26 mouse cellular contexts compared by ENCODE assay signal in the genomic region with DNA sequence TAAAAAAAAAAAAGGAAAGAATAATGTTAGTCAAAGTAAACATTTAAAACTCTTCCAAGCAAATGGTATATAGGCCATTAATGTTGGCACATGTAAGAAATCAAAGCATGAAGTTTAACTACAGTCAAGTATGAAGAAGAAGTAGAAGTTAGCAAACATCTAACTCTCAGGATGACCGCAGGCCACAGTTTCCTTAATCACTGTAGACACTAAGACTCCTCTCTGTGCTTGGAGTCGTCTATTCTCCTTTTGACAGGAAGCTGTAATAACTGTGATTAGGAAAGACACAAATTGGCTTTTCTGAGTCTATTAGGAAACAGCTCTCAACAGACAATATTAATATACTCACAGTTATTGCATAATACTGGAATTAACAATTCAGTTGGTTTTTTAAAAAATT.
DNase-seq lines count a peak whose midpoint lies in the region; ATAC-seq and TF ChIP-seq lines count a peak whose summit lies in the region.
"Had no signal": no experiment of that assay in that cellular context is flagged by ENCODE, and none has a peak within 500 bp of the region (broad histone marks: within the 10 kb centered on the region; RNA-seq: fewer than 3 reads in every experiment).

No protein-coding gene starts in this region.

- no peak for TF ChIP-seq CTCF in liver, postnatal 0 days (IDR thresholded peaks at IDR 0.05; ENCODE audit: low read depth)

- no peaks in the 10 kb centered on the region for H3K9me3 ChIP-seq in liver, postnatal 0 days (ENCODE audit: low read length)
- H3K9me3 ChIP-seq: heart, embryonic 10.5 days; hindbrain, embryonic 10.5 days; intestine, embryonic 15.5 days; limb, embryonic 12.5 days; lung, embryonic 15.5 days; megakaryocyte, embryonic 14.5 days; neural tube, embryonic 13.5 days had no signal

- 63% methylated on average over 2 of the region's 2 CpGs for WGBS in liver, postnatal 0 days (ENCODE audit: insufficient replicate concordance)

- peak; percentile 18 for DNase-seq in lung, postnatal 25 days (ENCODE audit: low spot score)
- no peak for DNase-seq in lung, adult 18-20 months
- peak; percentile 16 for DNase-seq in fat pad, adult 2 months (ENCODE audit: extremely low read depth, low read depth, low spot score)
- DNase-seq in liver, postnatal 0 days: no peak
- DNase-seq in cerebellum, adult 8-10 months: no peak
- DNase-seq in gastrocnemius, adult 18-20 months (ENCODE audit: low spot score): no peak
- DNase-seq in layer of hippocampus, adult 9-10 months (ENCODE audit: low spot score): no peak
- DNase-seq: adrenal gland, postnatal 14 days; cerebellum, adult 9-11 months; forebrain, postnatal 0 days; gastrocnemius, postnatal 36 days; kidney, adult 8-10 months; kidney, postnatal 10 days; midbrain, embryonic 14.5 days; thymus, adult 2 months; thymus, postnatal 4 days had no signal

- H3K9ac ChIP-seq in liver, postnatal 0 days (replicated peaks): no peak overlapping the region
- H3K9ac ChIP-seq: forebrain, postnatal 0 days; intestine, embryonic 15.5 days; limb, embryonic 12.5 days; lung, embryonic 15.5 days; neural tube, embryonic 13.5 days had no signal

- no peak overlapping the region for H3K4me3 ChIP-seq in liver, postnatal 0 days (ENCODE audit: low read depth, low read length)
- H3K4me3 ChIP-seq: heart, embryonic 10.5 days; hindbrain, embryonic 10.5 days; intestine, embryonic 15.5 days; limb, embryonic 12.5 days; lung, embryonic 15.5 days; megakaryocyte, embryonic 14.5 days; myocyte; neural tube, embryonic 13.5 days had no signal

- H3K27me3 ChIP-seq in liver, postnatal 0 days (ENCODE audit: insufficient read depth, low read length): no peaks in the 10 kb centered on the region
- H3K27me3 ChIP-seq: intestine, embryonic 15.5 days; limb, embryonic 12.5 days; lung, embryonic 15.5 days; megakaryocyte, embryonic 14.5 days; neural tube, embryonic 13.5 days had no signal

- peak; percentile 73 for ATAC-seq in liver, postnatal 0 days
- ATAC-seq: activated CD4-positive, CD25-positive, alpha-beta regulatory T cell, adult 4 months; forebrain, postnatal 0 days; hindbrain, embryonic 16.5 days; intestine, embryonic 15.5 days had no signal

- H3K36me3 ChIP-seq in liver, postnatal 0 days (replicated peaks; ENCODE audit: insufficient read depth, low read length): peaks cover 68% of the 10 kb centered on the region

- no peak overlapping the region for H3K4me2 ChIP-seq in liver, postnatal 0 days (ENCODE audit: low read depth, low read length)
- H3K4me2 ChIP-seq: intestine, embryonic 15.5 days; limb, embryonic 12.5 days; lung, embryonic 15.5 days; neural tube, embryonic 13.5 days had no signal

- H3K27ac ChIP-seq in liver, postnatal 0 days (ENCODE audit: low read depth): no peak overlapping the region
- H3K27ac ChIP-seq: heart, embryonic 10.5 days; hindbrain, embryonic 10.5 days; intestine, embryonic 15.5 days; limb, embryonic 12.5 days; lung, embryonic 15.5 days; neural tube, embryonic 13.5 days had no signal

- H3K4me1 ChIP-seq in liver, postnatal 0 days (ENCODE audit: insufficient read depth): no peaks in the 10 kb centered on the region
- H3K4me1 ChIP-seq: heart, embryonic 10.5 days; hindbrain, embryonic 10.5 days; intestine, embryonic 15.5 days; limb, embryonic 12.5 days; lung, embryonic 15.5 days; megakaryocyte, embryonic 14.5 days; neural tube, embryonic 13.5 days had no signal

- TF ChIP-seq EP300 in liver, postnatal 0 days (IDR thresholded peaks at IDR 0.05; ENCODE audit: low read depth): no peak

Comparison
In these comparisons a context has a peak if more than half of its experiments do, and no peak if none do; other contexts are left out.
1. DNase-seq: peak in lung, postnatal 25 days (single experiment) and fat pad, adult 2 months (single experiment); none in lung, adult 18-20 months (0 of 2), liver, postnatal 0 days (single experiment), cerebellum, adult 8-10 months (single experiment), gastrocnemius, adult 18-20 months (single experiment) and layer of hippocampus, adult 9-10 months (single experiment).